Mouse (Mus musculus): ENCODE measurements around the gene Cd300lg.

Gene Cd300lg

GRCm38 (mm10) chr11:102025991-102026660 is 15.2 kb upstream of the Cd300lg start:
- no peak for DNase-seq (ENCODE audit: low read depth, low spot score)

- peak; percentile 32 for DNase-seq (ENCODE audit: low read depth, low spot score)
These were observed 14.5 kb upstream of the Cd300lg start for GRCm38 (mm10) chr11:102026694-102027360.

- peak; percentile 22 for DNase-seq (ENCODE audit: low read depth, low spot score)
These were observed 13.8 kb upstream of the Cd300lg start for GRCm38 (mm10) chr11:102027361-102028017.

- DNase-seq (ENCODE audit: low read depth, low spot score) = peak; percentile 22
These were observed 13.1 kb upstream of the Cd300lg start, which contains the start of gene Mpp3 for GRCm38 (mm10) chr11:102028087-102028816. Gene Mpp3, minus strand, starts transcription at chr11:102028461.

GRCm38 (mm10) chr11:102029304-102029703 is 12.0 kb upstream of the Cd300lg start:
- no peak for DNase-seq (ENCODE audit: low read depth, low spot score)

GRCm38 (mm10) chr11:102029966-102030365 is 11.3 kb upstream of the Cd300lg start:
- DNase-seq (ENCODE audit: low read depth, low spot score) = no peak

GRCm38 (mm10) chr11:102031149-102031548 is 10.2 kb upstream of the Cd300lg start:
- no peak for DNase-seq (ENCODE audit: low read depth, low spot score)

GRCm38 (mm10) chr11:102033055-102033591 is 8.2 kb upstream of the Cd300lg start:
- DNase-seq (ENCODE audit: low read depth, low spot score) = no peak

- DNase-seq (ENCODE audit: low read depth, low spot score) = no peak
These were observed 6.4 kb upstream of the Cd300lg start for GRCm38 (mm10) chr11:102034887-102035286.

GRCm38 (mm10) chr11:102035456-102035960 is 5.8 kb upstream of the Cd300lg start:
- DNase-seq (ENCODE audit: low read depth, low spot score) = no peak

GRCm38 (mm10) chr11:102036336-102036735 is 5.0 kb upstream of the Cd300lg start:
- DNase-seq (ENCODE audit: low read depth, low spot score) = no peak

- no peak for DNase-seq (ENCODE audit: low read depth, low spot score)
These were observed 3.5 kb upstream of the Cd300lg start for GRCm38 (mm10) chr11:102037789-102038188.

GRCm38 (mm10) chr11:102039487-102040137 is 1.7 kb upstream of the Cd300lg start:
- no peak for DNase-seq (ENCODE audit: low read depth, low spot score)

GRCm38 (mm10) chr11:102040138-102040524 is 1.2 kb upstream of the Cd300lg start:
- DNase-seq (ENCODE audit: low read depth, low spot score) = peak; percentile 97

- peak; percentile 68 for DNase-seq (ENCODE audit: low read depth, low spot score)
These were observed 663 bp upstream of the Cd300lg start for GRCm38 (mm10) chr11:102040646-102041045.

- no peak for DNase-seq (ENCODE audit: low read depth, low spot score)
These were observed 1.7 kb downstream of the Cd300lg start for GRCm38 (mm10) chr11:102042971-102043370.

GRCm38 (mm10) chr11:102043381-102043780 is 2.1 kb downstream of the Cd300lg start:
- DNase-seq (ENCODE audit: low read depth, low spot score) = no peak

- no peak for DNase-seq (ENCODE audit: low read depth, low spot score)
These were observed 3.4 kb downstream of the Cd300lg start for GRCm38 (mm10) chr11:102044691-102045212.

GRCm38 (mm10) chr11:102046607-102047006 is 5.3 kb downstream of the Cd300lg start:
- DNase-seq (ENCODE audit: low read depth, low spot score) = no peak

- DNase-seq (ENCODE audit: low read depth, low spot score) = peak; percentile 57
These were observed 8.7 kb downstream of the Cd300lg start for GRCm38 (mm10) chr11:102049875-102050482.

Measured in ES-CJ7 (cell line).